Mouse (Mus musculus) erythroblast, embryonic 14.5 days (primary cell): ENCODE results near the gene Psmc3ip. TPM values are rescaled to one million over a fixed set of nuclear protein-coding genes. Genes with fewer than 3 reads are reported as not detected.

Source experiments
- H3K27me3 ChIP-seq: 2 replicates; pipeline ENCODE4 v1.6.1; 2012; ENCODE audit warnings: inconsistent platforms; ENCODE audit not compliant: control insufficient read depth
- H3K36me3 ChIP-seq: 2 replicates; pipeline ENCODE4 v1.6.1; 2012; ENCODE audit warnings: mild to moderate bottlenecking, inconsistent platforms; ENCODE audit not compliant: control insufficient read depth
- H3K4me1 ChIP-seq: 2 replicates; pipeline ENCODE4 v1.6.1; 2012; ENCODE audit warnings: inconsistent platforms; ENCODE audit not compliant: control insufficient read depth
- H3K4me3 ChIP-seq: replicated peaks from 2 replicates; pipeline ENCODE3; 2012; ENCODE audit warnings: moderate library complexity, mild to moderate bottlenecking, inconsistent platforms
- H3K9me3 ChIP-seq: 2 replicates; pipeline ENCODE4 v1.6.1; 2012; ENCODE audit warnings: low read length, inconsistent platforms, mixed read lengths; ENCODE audit not compliant: control insufficient read depth
- GATA1 ChIP-seq: IDR thresholded peaks from 2 replicates; pipeline ENCODE4 v1.6.1; 2012; ENCODE audit warnings: low read length, inconsistent platforms, mixed read lengths
- TAL1 ChIP-seq: IDR thresholded peaks from 3 replicates; pipeline ENCODE4 v1.6.1; 2012; ENCODE audit warnings: low read length, inconsistent platforms, mixed read lengths
- polyA plus RNA-seq: library from polyadenylated mRNA; stranded (reverse); fragments of >175 nt; gene quantifications from 2 replicates; pipeline ENCODE4 v1.2.3, GENCODE M21; 2012

The Psmc3ip gene
- polyA plus RNA-seq, 1 experiment, result 5.2 TPM

- Histone ChIP-seq H3K36me3 (peaks cover 100% of the 10 kb centered on the region), H3K4me3 (no peak overlapping the region), H3K9me3 (peaks cover 12% of the 10 kb centered on the region), H3K4me1 (peaks cover 6% of the 10 kb centered on the region), H3K27me3 (no peaks in the 10 kb centered on the region)
- no peak for TF ChIP-seq GATA1
- TF ChIP-seq TAL1, result no peak
Measured at GRCm38 (mm10) chr11:101050359-101050758, 44.9 kb downstream of the Psmc3ip start.

DNA sequence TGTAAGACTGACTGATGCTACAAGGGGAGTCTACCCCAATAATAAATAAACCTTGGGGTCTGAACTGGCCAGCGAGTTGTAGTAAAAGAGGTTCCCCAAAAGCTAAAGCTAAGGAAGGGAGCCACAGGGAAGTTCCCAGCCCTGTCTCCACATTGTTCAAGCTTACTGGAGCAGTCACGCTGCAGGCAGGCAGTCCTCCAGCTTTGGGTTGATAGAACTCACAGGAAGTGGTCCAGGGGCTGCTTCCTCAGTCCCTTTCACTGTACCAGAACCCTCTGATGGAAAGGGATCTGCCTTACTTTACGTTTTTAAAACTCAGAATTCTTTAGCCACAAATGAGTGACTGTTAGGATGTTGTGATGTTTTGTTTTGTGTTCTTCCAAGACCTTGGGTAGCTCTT, 47.7 kb downstream of the Psmc3ip start:
- peaks cover 100% of the 10 kb centered on the region for H3K36me3 ChIP-seq
- no peak overlapping the region for H3K4me3 ChIP-seq
- TF ChIP-seq GATA1 (no peak), TAL1 (no peak)
- H3K9me3 ChIP-seq, result no peaks in the 10 kb centered on the region
- no peaks in the 10 kb centered on the region; the same call in none of the 2 replicates for H3K4me1 ChIP-seq
- H3K27me3 ChIP-seq, result no peaks in the 10 kb centered on the region

DNA sequence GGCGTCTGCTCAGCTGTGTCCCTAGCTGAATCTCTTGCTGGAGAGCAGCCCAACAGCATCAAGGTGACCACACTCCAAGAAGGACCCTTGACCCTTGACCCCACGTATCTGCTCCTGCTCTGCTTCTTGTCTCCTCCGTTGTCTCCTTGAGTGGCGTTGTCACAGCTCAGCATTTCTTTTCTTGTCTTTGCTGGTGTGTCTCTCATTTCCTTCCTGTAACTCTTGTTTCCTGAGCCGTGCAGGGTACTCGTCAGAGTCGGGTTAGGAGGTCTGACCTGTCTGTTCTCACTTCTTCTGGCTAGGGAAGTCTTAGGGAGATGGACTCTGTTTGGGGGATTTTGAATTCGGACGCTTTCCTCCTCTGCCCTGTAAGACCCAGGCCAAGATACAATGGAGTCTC, 48.8 kb downstream of the Psmc3ip start:
- Histone ChIP-seq H3K4me3 (no peak overlapping the region), H3K9me3 (no peaks in the 10 kb centered on the region), H3K27me3 (no peaks in the 10 kb centered on the region), H3K36me3 (peaks cover 100% of the 10 kb centered on the region), H3K4me1 (no peaks in the 10 kb centered on the region; the same call in 1 of the 2 replicates)
- TF ChIP-seq TAL1 (no peak), GATA1 (no peak)

DNA sequence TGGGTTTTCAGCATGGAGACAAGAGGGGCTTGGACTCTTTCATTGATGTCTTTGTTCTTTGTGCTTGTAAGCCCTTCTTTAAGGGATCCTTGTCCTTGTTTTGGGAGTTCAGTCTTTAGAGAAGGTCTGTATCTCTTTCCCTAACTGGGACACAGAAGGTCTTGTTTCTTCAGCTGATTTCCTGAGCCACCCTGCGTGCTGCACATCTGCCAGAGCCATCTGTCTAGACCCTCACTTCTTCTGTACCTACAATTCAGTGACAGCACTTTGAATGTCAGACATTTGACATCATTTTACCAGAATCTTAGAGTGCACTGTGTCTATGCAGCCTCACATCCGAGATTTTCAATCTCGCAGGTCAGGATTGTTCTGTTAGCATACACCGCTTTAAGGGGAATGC, 49.4 kb downstream of the Psmc3ip start:
- Histone ChIP-seq H3K4me3 (no peak overlapping the region), H3K9me3 (no peaks in the 10 kb centered on the region), H3K27me3 (no peaks in the 10 kb centered on the region), H3K4me1 (no peaks in the 10 kb centered on the region; the same call in 1 of the 2 replicates), H3K36me3 (peaks cover 100% of the 10 kb centered on the region)
- TF ChIP-seq TAL1 (no peak), GATA1 (no peak)

Other genes with a start within 250 kb of the Psmc3ip start
- 0.67 and 0.90 TPM in 2 replicates for gene Stat5b, start 244.7 kb downstream of the Psmc3ip start, polyA plus RNA-seq
- 0.17 and 0.25 TPM in 2 replicates for gene Stat5a, start 236.1 kb downstream of the Psmc3ip start, polyA plus RNA-seq
- 0.96 and 1.2 TPM in 2 replicates for gene Stat3, start 155.9 kb downstream of the Psmc3ip start, polyA plus RNA-seq
- 0.08 and 0.23 TPM in 2 replicates for gene Cavin1, start 124.5 kb downstream of the Psmc3ip start, polyA plus RNA-seq
- gene Atp6v0a1, start 86.0 kb downstream of the Psmc3ip start, polyA plus RNA-seq, result 14.0 and 15.4 TPM in 2 replicates
- 0.05 and 0.14 TPM in 2 replicates for gene Naglu, start 25.4 kb downstream of the Psmc3ip start, polyA plus RNA-seq
- gene Hsd17b1, start 17.0 kb downstream of the Psmc3ip start, polyA plus RNA-seq, result 0.04 and 0.06 TPM in 2 replicates
- gene Coasy, start 12.9 kb downstream of the Psmc3ip start, polyA plus RNA-seq, result 0.65 and 0.87 TPM in 2 replicates
- 1.4 and 1.7 TPM in 2 replicates for gene Mlx, start 8.2 kb downstream of the Psmc3ip start, polyA plus RNA-seq
- gene Retreg3, start 24.5 kb upstream of the Psmc3ip start, polyA plus RNA-seq, result 1.6 and 1.7 TPM in 2 replicates
- gene Tubg1, start 24.5 kb upstream of the Psmc3ip start, polyA plus RNA-seq, result 22.0 and 23.7 TPM in 2 replicates
- not detected in 2 replicates for gene Tubg2, start 60.5 kb upstream of the Psmc3ip start, polyA plus RNA-seq
- 0.01 TPM in 1 of 2 replicates, not detected in the other for gene Cntnap1, start 75.1 kb upstream of the Psmc3ip start, polyA plus RNA-seq
- gene Plekhh3, start 75.9 kb upstream of the Psmc3ip start, polyA plus RNA-seq, result 0.15 and 0.21 TPM in 2 replicates
- 0.02 TPM in 1 of 2 replicates, not detected in the other for gene Ccr10, start 80.0 kb upstream of the Psmc3ip start, polyA plus RNA-seq
- 0.71 and 0.74 TPM in 2 replicates for gene Ezh1, start 131.0 kb upstream of the Psmc3ip start, polyA plus RNA-seq
- 0.07 and 0.09 TPM in 2 replicates for gene Ramp2, start 150.6 kb upstream of the Psmc3ip start, polyA plus RNA-seq
- gene Vps25, start 158.3 kb upstream of the Psmc3ip start, polyA plus RNA-seq, result 16.1 and 19.2 TPM in 2 replicates
- 14.8 and 19.5 TPM in 2 replicates for gene Wnk4, start 165.1 kb upstream of the Psmc3ip start, polyA plus RNA-seq
- 0.02 TPM in 1 of 2 replicates, not detected in the other for gene Cntd1, start 183.6 kb upstream of the Psmc3ip start, polyA plus RNA-seq
- 2.2 and 4.5 TPM in 2 replicates for gene Coa3, start 183.7 kb upstream of the Psmc3ip start, polyA plus RNA-seq
- gene Becn1, start 206.8 kb upstream of the Psmc3ip start, polyA plus RNA-seq, result 17.9 and 19.6 TPM in 2 replicates
- gene Psme3, start 220.8 kb upstream of the Psmc3ip start, polyA plus RNA-seq, result 22.5 and 26.2 TPM in 2 replicates
- gene Aoc2, start 229.6 kb upstream of the Psmc3ip start, polyA plus RNA-seq, result 1.9 and 2.8 TPM in 2 replicates
- gene Aoc3, start 235.2 kb upstream of the Psmc3ip start, polyA plus RNA-seq, result 0.02 and 0.06 TPM in 2 replicates